8 mouse cellular contexts compared by ENCODE assay signal in the genomic region with DNA sequence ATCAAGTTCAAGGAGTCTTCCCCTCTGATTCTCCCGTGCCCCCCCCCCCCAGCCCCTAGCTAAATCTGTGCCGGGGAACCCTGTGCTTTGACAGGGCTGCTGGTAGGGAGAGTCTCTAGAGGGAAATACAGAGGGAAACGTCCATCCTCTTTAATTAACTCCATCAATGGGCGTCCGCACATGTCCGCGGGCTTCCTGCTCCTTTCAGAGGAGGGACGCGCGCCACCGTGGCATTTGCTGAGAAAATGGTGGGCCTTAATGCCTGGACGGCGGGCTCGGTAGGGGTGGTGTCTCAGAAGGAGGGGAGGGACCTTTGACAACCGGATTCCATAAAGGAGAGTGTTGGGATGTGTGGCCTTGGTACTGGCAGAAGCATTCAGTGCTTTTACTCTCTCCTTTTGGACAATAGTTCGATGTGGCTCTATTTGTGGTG. TPM values are rescaled to one million over a fixed set of nuclear protein-coding genes. Genes with fewer than 3 reads are reported as not detected.
DNase-seq lines count a peak whose midpoint lies in the region; ATAC-seq lines count a peak whose summit lies in the region.

No protein-coding gene starts in this region.

- H3K4me3 ChIP-seq in heart, embryonic 13.5 days: peak overlapping the region; percentile 61

- peaks cover 36% of the 10 kb centered on the region for H3K36me3 ChIP-seq in heart, embryonic 13.5 days

- peak; percentile 55 for ATAC-seq in frontal cortex, adult (ENCODE audit: low TSS enrichment)
- peak; percentile 24 for ATAC-seq in CD4-positive, CD25-positive, alpha-beta regulatory T cell, adult 4 months
- ATAC-seq in heart, embryonic 13.5 days (ENCODE audit: extremely low read depth, insufficient number of reproducible peaks, low FRiP score, low TSS enrichment): no peak

- no peaks in the 10 kb centered on the region for H3K9me3 ChIP-seq in heart, embryonic 13.5 days

- H3K4me1 ChIP-seq in heart, embryonic 13.5 days: peaks cover 13% of the 10 kb centered on the region; the same call in 1 of the 2 replicates

- H3K27me3 ChIP-seq in heart, embryonic 13.5 days (replicated peaks): no peaks in the 10 kb centered on the region

- WGBS in heart, embryonic 13.5 days: 7% methylated on average over 16 of the region's 16 CpGs

- H3K4me2 ChIP-seq in heart, embryonic 13.5 days: peak overlapping the region; percentile 68

- peak overlapping the region; percentile 92 for H3K27ac ChIP-seq in heart, embryonic 13.5 days (replicated peaks)

- peak overlapping the region; percentile 85 for H3K9ac ChIP-seq in heart, embryonic 13.5 days

- no peak for DNase-seq in frontal cortex, postnatal 25 days (ENCODE audit: low spot score in 2 of 2)
- DNase-seq in cerebellum, adult 9-10 months: peak; percentile 58
- DNase-seq in kidney, postnatal 4 days: peak; percentile 60 to 74
- DNase-seq in lung, postnatal 14 days: peak; percentile 37
- DNase-seq in right cerebral cortex, postnatal 4 days: peak; percentile 29

RNA-seq across cellular contexts. Expression of gene Armcx4, which starts 0.4 kb away (rescaled TPM):
- under 1 TPM; 0.51 to 0.71 TPM for polyA plus RNA-seq in CD4-positive, CD25-positive, alpha-beta regulatory T cell, adult 4 months (2017; shearing (Covaris generic))
- 4.1 TPM in 2 replicates for polyA plus RNA-seq in heart, embryonic 13.5 days (2015; fragmentation: Nextera tagmentation; extraction: Ambion mirVana)

RNA-seq across cellular contexts. Expression of gene Armcx1, which starts 31.0 kb away (rescaled TPM):
- 1 to 10 TPM; 2.7 to 3.7 TPM for polyA plus RNA-seq in CD4-positive, CD25-positive, alpha-beta regulatory T cell, adult 4 months (2017; shearing (Covaris generic))
- polyA plus RNA-seq in heart, embryonic 13.5 days (2015; fragmentation: Nextera tagmentation; extraction: Ambion mirVana): 41.0 and 46.1 TPM in 2 replicates

Comparison
In these comparisons a context has a peak if more than half of its experiments do, and no peak if none do; other contexts are left out.
1. DNase-seq: peak in cerebellum, adult 9-10 months (single experiment), kidney, postnatal 4 days (2 of 2), lung, postnatal 14 days (single experiment) and right cerebral cortex, postnatal 4 days (single experiment); none in frontal cortex, postnatal 25 days (0 of 2).